Mouse (Mus musculus): ENCODE measurements at regions not wholly inside any gene's neighbourhood (a gene's known extent, or its start where the extent isn't known, plus 50 kb on each side); places are given as distances from the start of the nearest gene placed in this dataset.
A peak's percentile ranks its signal among the peaks of the same experiment; 100 is the strongest.

GRCm38 (mm10) chr4:127771966-127772500 lies 198.7 kb downstream of the CK137956 start:
- Histone ChIP-seq H3K9me3 (peaks cover 60% of the 10 kb centered on the region), H3K27me3 (replicated peaks) (no peaks in the 10 kb centered on the region), H3K4me1 (no peaks in the 10 kb centered on the region), H3K4me3 (replicated peaks) (no peak overlapping the region), H3K36me3 (replicated peaks; ENCODE audit: low read length) (no peaks in the 10 kb centered on the region)
- TF ChIP-seq FLI1 (IDR thresholded peaks at IDR 0.05; ENCODE audit: low read length): no peak
- no peak for TF ChIP-seq GATA1 (IDR thresholded peaks at IDR 0.05; ENCODE audit: borderline replicate concordance, low read length)

- no peaks in the 10 kb centered on the region for H3K4me1 ChIP-seq
- H3K27me3 ChIP-seq (replicated peaks): no peaks in the 10 kb centered on the region
- H3K36me3 ChIP-seq (replicated peaks; ENCODE audit: low read length): no peaks in the 10 kb centered on the region
- TF ChIP-seq GATA1 (IDR thresholded peaks at IDR 0.05; ENCODE audit: borderline replicate concordance, low read length) (no peak), FLI1 (IDR thresholded peaks at IDR 0.05; ENCODE audit: low read length) (no peak)
- peak overlapping the region; percentile 47 for H3K4me3 ChIP-seq (replicated peaks)
- H3K9me3 ChIP-seq: peaks cover 82% of the 10 kb centered on the region
Measured at GRCm38 (mm10) chr4:127763736-127764135, 207.0 kb downstream of the CK137956 start.

- H3K36me3 ChIP-seq (replicated peaks; ENCODE audit: low read length): no peaks in the 10 kb centered on the region
- H3K4me3 ChIP-seq (replicated peaks): no peak overlapping the region
- no peak for TF ChIP-seq GATA1 (IDR thresholded peaks at IDR 0.05; ENCODE audit: borderline replicate concordance, low read length)
- no peak for TF ChIP-seq FLI1 (IDR thresholded peaks at IDR 0.05; ENCODE audit: low read length)
- no peaks in the 10 kb centered on the region for H3K27me3 ChIP-seq (replicated peaks)
- peaks cover 83% of the 10 kb centered on the region for H3K9me3 ChIP-seq
- H3K4me1 ChIP-seq: no peaks in the 10 kb centered on the region
Measured at GRCm38 (mm10) chr4:127758961-127759360, 211.8 kb downstream of the CK137956 start.

- Histone ChIP-seq H3K4me1 (no peaks in the 10 kb centered on the region), H3K27me3 (replicated peaks) (no peaks in the 10 kb centered on the region), H3K36me3 (replicated peaks; ENCODE audit: low read length) (no peaks in the 10 kb centered on the region), H3K9me3 (peaks cover 75% of the 10 kb centered on the region), H3K4me3 (replicated peaks) (no peak overlapping the region)
- TF ChIP-seq FLI1 (IDR thresholded peaks at IDR 0.05; ENCODE audit: low read length) (no peak), GATA1 (IDR thresholded peaks at IDR 0.05; ENCODE audit: borderline replicate concordance, low read length) (no peak)
Measured at GRCm38 (mm10) chr4:127756238-127756637, 214.5 kb downstream of the CK137956 start.

GRCm38 (mm10) chr4:127750781-127751180 lies 220.0 kb downstream of the CK137956 start:
- H3K36me3 ChIP-seq (replicated peaks; ENCODE audit: low read length): no peaks in the 10 kb centered on the region
- TF ChIP-seq FLI1 (IDR thresholded peaks at IDR 0.05; ENCODE audit: low read length) (no peak), GATA1 (IDR thresholded peaks at IDR 0.05; ENCODE audit: borderline replicate concordance, low read length) (no peak)
- H3K4me1 ChIP-seq: no peaks in the 10 kb centered on the region
- H3K9me3 ChIP-seq: peaks cover 70% of the 10 kb centered on the region
- H3K27me3 ChIP-seq (replicated peaks): no peaks in the 10 kb centered on the region
- no peak overlapping the region for H3K4me3 ChIP-seq (replicated peaks)

- TF ChIP-seq GATA1 (IDR thresholded peaks at IDR 0.05; ENCODE audit: borderline replicate concordance, low read length): no peak
- TF ChIP-seq FLI1 (IDR thresholded peaks at IDR 0.05; ENCODE audit: low read length): no peak
Measured at GRCm38 (mm10) chr4:127747876-127748275, 222.9 kb downstream of the CK137956 start.

GRCm38 (mm10) chr4:127736781-127737180 lies 234.0 kb downstream of the CK137956 start:
- Histone ChIP-seq H3K36me3 (replicated peaks; ENCODE audit: low read length) (no peaks in the 10 kb centered on the region), H3K4me1 (no peaks in the 10 kb centered on the region), H3K27me3 (replicated peaks) (no peaks in the 10 kb centered on the region), H3K4me3 (replicated peaks) (peak overlapping the region; percentile 59), H3K9me3 (peaks cover 61% of the 10 kb centered on the region)
- TF ChIP-seq GATA1 (IDR thresholded peaks at IDR 0.05; ENCODE audit: borderline replicate concordance, low read length) (no peak), FLI1 (IDR thresholded peaks at IDR 0.05; ENCODE audit: low read length) (no peak)

More at GRCm38 (mm10) chr4:127747876-127748275, 222.9 kb downstream of the CK137956 start:
- Histone ChIP-seq H3K4me1 (no peaks in the 10 kb centered on the region), H3K36me3 (replicated peaks; ENCODE audit: low read length) (no peaks in the 10 kb centered on the region), H3K27me3 (replicated peaks) (no peaks in the 10 kb centered on the region), H3K9me3 (peaks cover 64% of the 10 kb centered on the region), H3K4me3 (replicated peaks) (no peak overlapping the region)

GRCm38 (mm10) chr4:127736151-127736550 lies 234.6 kb downstream of the CK137956 start:
- TF ChIP-seq GATA1 (IDR thresholded peaks at IDR 0.05; ENCODE audit: borderline replicate concordance, low read length): no peak
- TF ChIP-seq FLI1 (IDR thresholded peaks at IDR 0.05; ENCODE audit: low read length): no peak
- Histone ChIP-seq H3K27me3 (replicated peaks) (no peaks in the 10 kb centered on the region), H3K4me1 (no peaks in the 10 kb centered on the region), H3K9me3 (peaks cover 57% of the 10 kb centered on the region), H3K4me3 (replicated peaks) (no peak overlapping the region), H3K36me3 (replicated peaks; ENCODE audit: low read length) (no peaks in the 10 kb centered on the region)

GRCm38 (mm10) chr4:127734641-127735040 lies 236.1 kb downstream of the CK137956 start:
- Histone ChIP-seq H3K4me3 (replicated peaks) (no peak overlapping the region), H3K36me3 (replicated peaks; ENCODE audit: low read length) (no peaks in the 10 kb centered on the region), H3K27me3 (replicated peaks) (no peaks in the 10 kb centered on the region), H3K9me3 (peaks cover 50% of the 10 kb centered on the region), H3K4me1 (no peaks in the 10 kb centered on the region)
- TF ChIP-seq GATA1 (IDR thresholded peaks at IDR 0.05; ENCODE audit: borderline replicate concordance, low read length) (no peak), FLI1 (IDR thresholded peaks at IDR 0.05; ENCODE audit: low read length) (no peak)

GRCm38 (mm10) chr4:127718661-127719060 lies 252.1 kb downstream of the CK137956 start:
- H3K27me3 ChIP-seq (replicated peaks): no peaks in the 10 kb centered on the region
- TF ChIP-seq FLI1 (IDR thresholded peaks at IDR 0.05; ENCODE audit: low read length) (no peak), GATA1 (IDR thresholded peaks at IDR 0.05; ENCODE audit: borderline replicate concordance, low read length) (no peak)

More at GRCm38 (mm10) chr4:127718661-127719060, 252.1 kb downstream of the CK137956 start:
- peaks cover 27% of the 10 kb centered on the region for H3K9me3 ChIP-seq
- H3K4me3 ChIP-seq (replicated peaks): no peak overlapping the region
- no peaks in the 10 kb centered on the region for H3K36me3 ChIP-seq (replicated peaks; ENCODE audit: low read length)
- no peaks in the 10 kb centered on the region for H3K4me1 ChIP-seq
